Mouse (Mus musculus) frontal cortex, postnatal 25 days (tissue): ENCODE data around the gene Kcnk18.

ENCODE experiments used
- DNase-seq, 2 experiments: peaks; one replicate each; pipeline ENCODE4 v3.0.0; 2022; ENCODE audit warnings: low spot score in 2 of 2

Gene Kcnk18

DNA sequence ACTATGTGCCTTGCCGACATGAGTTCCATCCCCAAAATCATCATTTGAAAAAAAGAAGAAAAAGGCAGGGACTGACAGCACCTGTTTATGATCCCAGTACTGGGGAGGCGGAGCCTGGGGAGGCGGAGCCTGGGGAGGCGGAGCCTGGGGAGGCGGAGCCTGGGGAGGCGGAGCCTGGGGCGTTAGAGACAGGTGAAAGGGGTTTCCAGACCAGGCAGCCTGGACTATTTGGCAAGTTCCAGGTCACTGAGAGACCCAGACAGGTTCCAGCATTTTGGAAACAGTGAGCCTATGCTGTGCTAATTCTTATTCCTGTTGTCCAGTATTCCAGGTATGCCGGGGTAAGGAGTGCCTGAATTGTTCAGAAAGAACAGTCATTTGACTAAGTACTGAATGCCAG lies at the start of gene Kcnk18:
Gene Kcnk18, plus strand, starts transcription at position 224 of the 400 bp plus-strand sequence.
- no peak for DNase-seq

DNA sequence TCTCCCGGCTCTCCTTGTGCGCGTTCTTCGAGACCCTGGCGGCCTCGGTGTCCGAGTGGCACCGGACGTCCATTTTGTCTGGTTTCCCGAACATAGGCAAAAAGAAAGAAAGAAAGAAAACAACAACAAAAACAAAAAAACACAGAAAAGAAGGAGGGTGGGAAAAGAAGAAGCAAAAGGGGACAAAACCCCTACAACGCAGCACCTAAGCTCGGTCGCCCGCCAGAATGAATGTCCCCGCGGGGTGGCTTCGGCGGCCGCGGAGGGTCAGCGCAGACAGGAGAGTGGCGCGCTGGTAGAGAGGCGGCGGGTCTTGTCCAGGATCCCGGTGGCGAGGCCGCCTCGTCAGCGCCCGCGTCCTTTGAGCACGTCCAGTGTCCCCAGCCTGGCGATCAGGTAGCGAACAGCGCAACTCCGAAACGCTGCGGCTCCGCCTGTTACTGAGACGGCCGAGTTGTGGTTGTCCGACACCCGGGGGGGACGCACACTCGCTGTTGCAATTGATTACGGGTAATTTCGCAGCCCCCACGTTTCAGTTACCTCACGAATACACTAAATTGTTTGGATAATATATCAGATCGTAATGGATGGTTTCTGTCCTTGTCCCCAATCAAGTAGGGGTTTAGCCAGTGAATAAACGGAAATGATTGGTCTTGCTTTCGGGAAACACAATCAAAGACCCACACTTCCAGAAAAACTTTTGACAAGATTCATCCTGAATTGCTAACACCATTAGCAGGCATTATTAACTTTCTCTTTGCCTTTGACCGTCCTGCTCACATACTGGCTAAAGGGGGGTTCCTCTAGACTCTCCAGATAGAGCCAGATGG lies 48.9 kb upstream of the Kcnk18 start, which contains the start of gene Vax1:
Gene Vax1, minus strand, starts transcription at position 121 of the 830 bp plus-strand sequence.
- DNase-seq = no peak

GRCm38 (mm10) chr19:59170766-59171095 lies 48.3 kb upstream of the Kcnk18 start:
- DNase-seq = no peak

GRCm38 (mm10) chr19:59171151-59171870 lies 47.7 kb upstream of the Kcnk18 start:
- DNase-seq = no peak

- no peak for DNase-seq
Measured at GRCm38 (mm10) chr19:59171871-59172245, 47.2 kb upstream of the Kcnk18 start.

GRCm38 (mm10) chr19:59172781-59173180 lies 46.2 kb upstream of the Kcnk18 start:
- DNase-seq = no peak

GRCm38 (mm10) chr19:59173341-59174015 lies 45.5 kb upstream of the Kcnk18 start:
- no peak for DNase-seq

DNA sequence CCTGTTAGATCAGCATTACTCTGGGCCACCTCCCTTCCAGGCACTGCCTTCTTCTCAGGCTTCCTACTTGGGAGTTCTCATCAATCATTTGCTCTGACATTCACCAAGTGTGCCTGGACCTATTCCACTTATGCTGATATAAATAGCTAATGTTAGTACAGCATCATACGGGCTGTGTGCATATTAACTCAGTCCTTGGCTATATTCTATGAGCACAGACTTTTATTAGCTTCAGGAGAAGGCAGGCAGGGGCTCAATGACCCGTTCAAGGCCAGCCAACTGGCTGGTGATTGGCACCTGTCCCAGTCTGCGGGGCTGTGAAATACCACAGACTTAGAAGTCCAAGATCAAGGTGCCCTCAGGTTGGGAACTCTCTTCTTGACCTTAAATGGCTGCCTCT lies 35.0 kb upstream of the Kcnk18 start:
- DNase-seq = no peak

DNA sequence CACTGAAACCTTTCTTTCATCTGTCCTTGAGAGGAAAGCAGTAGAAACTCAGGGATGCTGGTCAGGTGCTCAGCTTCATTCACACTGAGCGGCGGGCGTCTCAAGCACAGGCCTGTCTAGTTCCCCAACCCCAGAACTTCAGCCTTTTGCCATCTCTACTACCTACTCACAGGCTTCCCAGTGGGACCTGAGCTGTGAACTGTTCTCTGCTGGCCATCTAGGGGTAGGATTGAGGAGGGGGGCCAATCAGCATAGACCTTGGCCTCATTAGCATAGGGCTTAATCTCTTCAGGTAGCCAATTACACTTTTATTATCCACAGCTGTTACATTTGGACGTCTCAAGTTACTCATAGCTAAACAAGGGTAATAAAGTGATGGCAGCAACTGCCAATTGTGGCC lies 30.0 kb upstream of the Kcnk18 start:
- no peak for DNase-seq

DNA sequence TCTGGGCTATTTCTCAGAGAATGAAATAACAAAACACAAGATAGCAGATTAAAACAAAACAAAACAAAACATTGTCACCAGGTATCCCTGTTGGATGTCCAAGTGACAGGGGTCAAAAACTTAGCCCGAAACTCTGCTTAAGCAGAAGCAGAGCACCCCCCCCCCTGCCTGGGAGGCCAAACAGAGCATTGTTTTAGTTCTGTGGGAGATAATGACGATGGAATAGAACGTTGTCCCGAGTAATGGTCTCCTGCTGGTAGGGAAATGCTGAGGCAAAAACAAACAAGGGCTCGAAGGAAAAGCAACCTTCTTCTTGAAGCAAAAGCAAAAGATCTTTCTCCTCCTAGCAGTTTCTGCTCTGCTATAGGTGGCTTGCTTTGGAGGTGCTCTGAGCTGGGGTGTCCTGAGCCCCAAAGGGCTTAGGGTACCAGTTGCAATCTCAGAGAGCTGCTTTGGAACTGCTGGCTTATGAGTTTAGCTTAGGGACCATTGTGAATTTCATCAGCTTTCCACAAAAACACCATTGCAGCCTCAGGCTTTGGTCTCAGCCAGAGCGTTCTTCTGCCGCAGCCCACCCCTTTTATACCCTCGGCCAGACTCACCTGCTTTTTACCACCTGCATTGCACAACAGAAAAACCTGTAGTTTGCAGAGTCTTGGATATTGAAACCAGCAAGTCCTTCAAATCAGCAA lies 28.4 kb upstream of the Kcnk18 start:
- DNase-seq = no peak

DNA sequence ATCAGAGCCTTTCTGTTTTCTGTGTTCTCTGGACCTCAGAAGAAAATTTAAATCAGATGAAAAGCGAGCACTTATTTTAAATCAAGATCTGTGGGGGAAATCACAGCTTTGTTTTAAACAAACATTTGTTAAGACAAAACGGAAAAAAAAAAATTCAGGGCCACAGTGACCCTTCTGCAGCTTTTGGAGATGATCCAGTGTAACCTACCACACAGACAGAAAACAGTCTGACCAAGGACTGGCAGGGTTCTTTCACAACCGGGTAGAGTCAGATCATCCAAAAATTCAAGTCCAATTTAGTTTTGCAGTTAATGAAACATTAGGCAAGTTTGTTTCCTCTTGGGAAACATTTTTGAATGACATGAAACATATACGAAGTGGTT lies 27.9 kb upstream of the Kcnk18 start:
- no peak for DNase-seq

DNA sequence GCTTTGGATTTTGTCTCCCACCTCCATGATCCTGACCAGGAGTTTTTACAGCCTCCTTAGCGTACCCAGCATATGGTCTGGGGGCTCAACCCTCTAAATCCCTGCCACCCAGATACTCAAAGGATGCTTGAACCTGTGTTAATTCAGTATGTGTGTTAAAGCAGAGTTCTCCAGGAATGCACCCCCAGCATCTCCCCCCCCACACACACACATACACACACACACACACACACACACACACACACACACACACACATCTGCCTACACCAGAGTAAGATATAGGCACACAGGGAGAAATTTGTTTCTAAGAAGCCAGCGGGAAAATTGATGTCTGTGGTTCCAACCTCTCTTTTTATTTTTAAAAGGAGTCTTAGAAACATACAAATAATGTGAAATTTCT lies 26.5 kb upstream of the Kcnk18 start:
- DNase-seq = no peak

DNA sequence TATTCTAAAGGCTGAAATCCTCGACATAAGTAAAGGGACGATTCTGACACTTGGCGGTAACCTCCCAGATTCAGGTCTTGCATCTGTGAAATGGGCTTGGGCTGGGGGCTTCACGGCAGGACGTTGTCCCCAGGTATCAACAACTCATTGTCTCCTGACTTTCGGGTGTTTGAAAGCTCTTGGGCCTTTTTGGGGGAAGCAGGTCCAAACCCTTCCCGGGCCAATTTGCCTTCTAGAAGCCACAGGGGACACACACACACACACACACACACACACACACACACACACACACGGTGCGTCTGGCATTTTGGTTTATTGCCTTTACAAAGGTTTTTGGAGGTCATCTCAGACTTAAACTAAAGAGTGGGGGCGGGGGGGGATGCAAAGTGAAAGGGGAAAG lies 25.6 kb upstream of the Kcnk18 start:
- DNase-seq = no peak

- DNase-seq = no peak
Measured at GRCm38 (mm10) chr19:59193986-59194820, 24.8 kb upstream of the Kcnk18 start.

GRCm38 (mm10) chr19:59195181-59195770 lies 23.7 kb upstream of the Kcnk18 start:
- DNase-seq = no peak

- DNase-seq = peak; percentile 26 to 36
Measured at GRCm38 (mm10) chr19:59196111-59196666, 22.8 kb upstream of the Kcnk18 start.

GRCm38 (mm10) chr19:59198161-59198560 lies 20.9 kb upstream of the Kcnk18 start:
- DNase-seq = peak; percentile 27 to 33

GRCm38 (mm10) chr19:59208475-59208874 lies 10.5 kb upstream of the Kcnk18 start:
- DNase-seq = peak; percentile 73 to 82

DNA sequence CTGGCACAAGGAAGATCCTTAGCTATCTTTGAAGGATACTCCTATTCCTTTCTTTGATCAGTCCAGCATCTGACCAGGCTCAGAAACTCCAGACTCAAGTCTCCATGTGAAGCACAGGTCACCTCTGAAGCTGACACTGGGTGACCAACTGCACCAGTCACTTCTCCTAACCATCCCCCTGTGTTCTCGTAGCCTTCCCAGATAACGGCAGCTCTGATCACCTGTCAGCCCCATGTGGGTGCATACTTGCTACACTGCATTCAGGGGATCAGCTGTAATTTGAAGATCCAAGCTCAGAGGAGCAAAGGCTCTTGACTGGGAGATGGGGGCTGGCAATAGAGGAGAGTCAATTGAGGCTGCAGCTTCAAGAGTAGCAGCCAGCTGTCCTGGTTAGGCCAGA lies 10.0 kb upstream of the Kcnk18 start:
- no peak for DNase-seq

- no peak for DNase-seq
Measured at GRCm38 (mm10) chr19:59216891-59217290, 2.1 kb upstream of the Kcnk18 start.
